Mouse (Mus musculus) midbrain, embryonic 14.5 days (tissue): Measurements from ENCODE around the gene Npas4. TPM values are rescaled to one million over a fixed set of nuclear protein-coding genes. Genes with fewer than 3 reads are reported as not detected.

Experiments used
- ATAC-seq: fragments of 200-750 bp; cut with Nextera tagmentation; 2 replicates; pipeline ENCODE4 v1.8.0; 2017; ENCODE audit warnings: moderate number of reproducible peaks, moderate library complexity; ENCODE audit not compliant: low FRiP score, low TSS enrichment
- DNase-seq: peaks from one replicate; pipeline ENCODE4 v3.0.0-alpha.2; 2015
- H3K27ac ChIP-seq: fragments of 300-500 bp; sonication (generic); replicated peaks from 2 replicates; pipeline ENCODE4 v1.5.1; 2014; ENCODE audit warnings: mild to moderate bottlenecking, low read depth, low read length, moderate library complexity
- H3K27me3 ChIP-seq: fragments of 300-500 bp; sonication (generic); 2 replicates; pipeline ENCODE4 v1.6.1; 2014; ENCODE audit warnings: low read length, control low read depth, mixed read lengths; ENCODE audit not compliant: control insufficient read depth, insufficient read depth
- H3K36me3 ChIP-seq: fragments of 300-500 bp; sonication (generic); 2 replicates; pipeline ENCODE4 v1.6.1; 2014; ENCODE audit warnings: low read length, control low read depth; ENCODE audit not compliant: control insufficient read depth, insufficient read depth
- H3K4me1 ChIP-seq: fragments of 300-500 bp; sonication (generic); 2 replicates; pipeline ENCODE4 v1.6.1; 2014; ENCODE audit warnings: mild to moderate bottlenecking, antibody characterized with exemption, low read length, control low read depth; ENCODE audit not compliant: control insufficient read depth, insufficient read depth
- H3K4me2 ChIP-seq: fragments of 300-500 bp; sonication (generic); 2 replicates; pipeline ENCODE4 v1.6.1; 2014; ENCODE audit warnings: mild to moderate bottlenecking, low read length, moderate library complexity
- H3K4me3 ChIP-seq: fragments of 300-500 bp; sonication (generic); replicated peaks from 2 replicates; pipeline ENCODE4 v1.5.1; 2014; ENCODE audit warnings: low read depth, low read length
- H3K9ac ChIP-seq: fragments of 300-500 bp; sonication (generic); replicated peaks from 2 replicates; pipeline ENCODE4 v1.6.1; 2014; ENCODE audit warnings: mild to moderate bottlenecking, low read length, moderate library complexity
- H3K9me3 ChIP-seq: fragments of 300-500 bp; sonication (generic); 2 replicates; pipeline ENCODE4 v1.6.1; 2016; ENCODE audit warnings: low read length, control low read depth, mixed read lengths; ENCODE audit not compliant: control insufficient read depth
- WGBS: fragments of 180-500 bp; shearing (Covaris S2); extraction: QIAGEN DNeasy Blood & Tissue Kit; methylation state at CpG from one replicate; pipeline ENCODE4 v1.1.7; 2014; 5-methylcytosine and 5-hydroxymethylcytosine counted together
- polyA plus RNA-seq: library from polyadenylated mRNA; unstranded; fragments of >200 nt; fragmentation: Nextera tagmentation; extraction: Ambion mirVana; gene quantifications from 2 replicates; pipeline ENCODE4 v1.2.1, GENCODE M21; 2014

Npas4 gene
- polyA plus RNA-seq, 1 experiment from 2014 or later = 0.24 TPM

GRCm38 (mm10) chr19:4942551-4943252 is 47.4 kb downstream of the Npas4 start, which contains the start of gene Peli3:
Gene Peli3, minus strand, starts transcription at chr19:4943127.
- Histone ChIP-seq H3K9me3 (no peaks in the 10 kb centered on the region), H3K27ac (peak within 1 kb of the TSS; percentile 77), H3K4me2 (peak within 1 kb of the TSS; percentile 81), H3K27me3 (0 out of 2 replicates have a peak, but pooled peaks cover 6% of the 10 kb centered on the region), H3K4me1 (peaks cover 10% of the 10 kb centered on the region), H3K36me3 (0 out of 2 replicates have a peak, but pooled peaks cover 1% of the 10 kb centered on the region), H3K9ac (peak within 1 kb of the TSS; percentile 76), H3K4me3 (peak within 1 kb of the TSS; percentile 68)
- DNase-seq (peak; percentile 92), ATAC-seq (peak; percentile 94)
- under 1% methylated on average over 54 of the region's 55 CpGs for WGBS

GRCm38 (mm10) chr19:4937444-4938310 is 52.4 kb downstream of the Npas4 start:
- ATAC-seq = no peak

GRCm38 (mm10) chr19:4936896-4937295 is 53.2 kb downstream of the Npas4 start:
- Histone ChIP-seq H3K4me2 (no peak overlapping the region), H3K9me3 (no peaks in the 10 kb centered on the region), H3K36me3 (peaks cover 33% of the 10 kb centered on the region), H3K27me3 (0 out of 2 replicates have a peak, but pooled peaks cover 6% of the 10 kb centered on the region), H3K4me3 (no peak overlapping the region), H3K4me1 (peaks cover 5% of the 10 kb centered on the region), H3K27ac (no peak overlapping the region), H3K9ac (no peak overlapping the region)
- ATAC-seq (no peak), DNase-seq (no peak)
- WGBS = 86% methylated on average over 2 of the region's 2 CpGs

More at GRCm38 (mm10) chr19:4937444-4938310, 52.4 kb downstream of the Npas4 start:
- Histone ChIP-seq H3K27ac (no peak overlapping the region), H3K4me2 (no peak overlapping the region), H3K36me3 (peaks cover 25% of the 10 kb centered on the region), H3K4me3 (no peak overlapping the region), H3K27me3 (0 out of 2 replicates have a peak, but pooled peaks cover 6% of the 10 kb centered on the region), H3K9me3 (no peaks in the 10 kb centered on the region), H3K9ac (no peak overlapping the region), H3K4me1 (peaks cover 8% of the 10 kb centered on the region)
- WGBS = 89% methylated on average over 17 of the region's 17 CpGs
- no peak for DNase-seq

Other genes starting within 250 kb of the Npas4 start
- gene Rbm4b, start 233.8 kb downstream of the Npas4 start, polyA plus RNA-seq = 176 and 190 TPM in 2 replicates
- gene Rbm4, start 196.4 kb downstream of the Npas4 start, polyA plus RNA-seq = 101 and 113 TPM in 2 replicates
- 12.7 and 14.4 TPM in 2 replicates for gene Gm21992, start 178.7 kb downstream of the Npas4 start, polyA plus RNA-seq
- 62.0 and 68.9 TPM in 2 replicates for gene Rbm14, start 178.7 kb downstream of the Npas4 start, polyA plus RNA-seq
- gene Ccs, start 151.0 kb downstream of the Npas4 start, polyA plus RNA-seq = 36.5 and 41.4 TPM in 2 replicates
- gene Ccdc87, start 150.9 kb downstream of the Npas4 start, polyA plus RNA-seq = 0.49 and 0.63 TPM in 2 replicates
- 57.3 and 63.7 TPM in 2 replicates for gene Ctsf, start 135.2 kb downstream of the Npas4 start, polyA plus RNA-seq
- 2.1 and 3.1 TPM in 2 replicates for gene Actn3, start 112.4 kb downstream of the Npas4 start, polyA plus RNA-seq
- gene Zdhhc24, start 111.6 kb downstream of the Npas4 start, polyA plus RNA-seq = 18.2 and 19.4 TPM in 2 replicates
- gene Bbs1, start 83.7 kb downstream of the Npas4 start, polyA plus RNA-seq = 8.9 and 17.9 TPM in 2 replicates
- gene Dpp3, start 62.0 kb downstream of the Npas4 start, polyA plus RNA-seq = 102 and 103 TPM in 2 replicates
- 10.7 and 12.2 TPM in 2 replicates for gene Peli3, start 47.2 kb downstream of the Npas4 start, polyA plus RNA-seq
- gene Mrpl11, start 28.2 kb downstream of the Npas4 start, polyA plus RNA-seq = 117 and 122 TPM in 2 replicates
- 6.2 and 8.7 TPM in 2 replicates for gene Slc29a2, start 33.5 kb upstream of the Npas4 start, polyA plus RNA-seq
- 69.7 and 77.4 TPM in 2 replicates for gene B4gat1, start 48.5 kb upstream of the Npas4 start, polyA plus RNA-seq
- gene AC124502.3, start 48.6 kb upstream of the Npas4 start, polyA plus RNA-seq = 1.5 and 1.6 TPM in 2 replicates
- gene Brms1, start 51.0 kb upstream of the Npas4 start, polyA plus RNA-seq = 32.0 and 39.0 TPM in 2 replicates
- 0.58 and 1.6 TPM in 2 replicates for gene Rin1, start 60.2 kb upstream of the Npas4 start, polyA plus RNA-seq
- gene Cd248, start 77.8 kb upstream of the Npas4 start, polyA plus RNA-seq = 6.2 and 20.4 TPM in 2 replicates
- gene Tmem151a, start 95.2 kb upstream of the Npas4 start, polyA plus RNA-seq = 8.3 and 15.7 TPM in 2 replicates
- gene Yif1a, start 98.2 kb upstream of the Npas4 start, polyA plus RNA-seq = 62.2 and 62.7 TPM in 2 replicates
- gene Cnih2, start 108.2 kb upstream of the Npas4 start, polyA plus RNA-seq = 518 and 616 TPM in 2 replicates
- gene Rab1b, start 116.8 kb upstream of the Npas4 start, polyA plus RNA-seq = 227 and 228 TPM in 2 replicates
- gene Klc2, start 128.2 kb upstream of the Npas4 start, polyA plus RNA-seq = 52.5 and 59.0 TPM in 2 replicates